Mouse (Mus musculus) B cell, adult 2 months (primary cell): ENCODE measurements around the gene Gm9508.
A peak's percentile ranks its signal among the peaks of the same experiment; 100 is the strongest.

ENCODE experiments used
- DNase-seq, 2 experiments: peaks; one replicate each; pipeline ENCODE4 v3.0.0; 2022

Gene Gm9508

GRCm38 (mm10) chr10:77667402-77667801 lies 29.6 kb downstream of the Gm9508 start:
- no peak for DNase-seq

- no peak for DNase-seq
Observed at GRCm38 (mm10) chr10:77666342-77666741, 30.7 kb downstream of the Gm9508 start.

GRCm38 (mm10) chr10:77663949-77664665 lies 32.9 kb downstream of the Gm9508 start:
- no peak for DNase-seq

GRCm38 (mm10) chr10:77658286-77658994 lies 38.6 kb downstream of the Gm9508 start:
- no peak for DNase-seq

GRCm38 (mm10) chr10:77652046-77652445 lies 45.0 kb downstream of the Gm9508 start:
- DNase-seq: peak; percentile 48 to 59

DNA sequence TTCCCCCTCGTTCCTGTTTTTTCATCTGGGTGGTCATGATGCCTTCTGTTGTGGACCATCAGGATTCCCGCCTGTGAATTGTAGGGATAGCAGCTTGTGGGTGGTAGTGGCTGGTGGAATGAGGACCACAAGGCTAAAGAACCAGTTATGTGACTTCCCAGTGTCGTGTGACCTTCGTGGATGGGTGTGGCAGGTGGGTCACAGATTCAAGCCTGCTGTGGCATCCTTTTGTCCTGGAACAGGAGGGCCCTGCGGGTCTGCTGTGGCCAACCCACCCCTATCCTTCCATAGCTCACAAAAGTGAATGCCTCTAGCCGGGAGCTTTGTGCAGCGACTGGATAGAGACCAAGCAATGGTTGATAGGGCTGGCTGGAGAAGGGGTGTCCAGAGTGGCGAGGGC lies 49.1 kb downstream of the Gm9508 start:
- DNase-seq: no peak

GRCm38 (mm10) chr10:77647461-77647860 lies 49.6 kb downstream of the Gm9508 start:
- no peak for DNase-seq
